Mouse (Mus musculus) liver, embryonic 13.5 days (tissue): Measurements from ENCODE around the gene Fam69a. TPM values are rescaled to one million over a fixed set of nuclear protein-coding genes. Genes with fewer than 3 reads are reported as not detected.
A peak's percentile ranks its signal among the peaks of the same experiment; 100 is the strongest.
"Not testable (repeated sequence)": the region's sequence is repeated elsewhere in the genome, so short reads cannot be mapped to it uniquely, and the experiment has no call there.

Experiments
- ATAC-seq: fragments of 200-750 bp; cut with Nextera tagmentation; 2 replicates; pipeline ENCODE4 v1.8.0; 2017; ENCODE audit warnings: low read depth, mild to moderate bottlenecking, moderate number of reproducible peaks, moderate library complexity
- DNase-seq: peaks from one replicate; pipeline ENCODE4 v3.0.0; 2022
- H3K27ac ChIP-seq: fragments of 300-500 bp; sonication (generic); 2 replicates; pipeline ENCODE4 v1.5.1; 2015; ENCODE audit warnings: moderate library complexity, mild to moderate bottlenecking, inconsistent platforms
- H3K27me3 ChIP-seq: fragments of 300-500 bp; sonication (generic); 2 replicates; pipeline ENCODE4 v1.6.1; 2015; ENCODE audit warnings: mild to moderate bottlenecking, inconsistent platforms
- H3K36me3 ChIP-seq: fragments of 300-500 bp; sonication (generic); 2 replicates; pipeline ENCODE4 v1.6.1; 2015; ENCODE audit warnings: mild to moderate bottlenecking, inconsistent platforms
- H3K4me1 ChIP-seq: fragments of 300-500 bp; sonication (generic); replicated peaks from 2 replicates; pipeline ENCODE4 v1.6.1; 2015; ENCODE audit warnings: inconsistent platforms
- H3K4me2 ChIP-seq: fragments of 300-500 bp; sonication (generic); 2 replicates; pipeline ENCODE4 v1.6.1; 2015; ENCODE audit warnings: inconsistent platforms, mild to moderate bottlenecking, moderate library complexity
- H3K4me3 ChIP-seq: fragments of 300-500 bp; sonication (generic); replicated peaks from 2 replicates; pipeline ENCODE4 v1.5.1; 2015; ENCODE audit warnings: mild to moderate bottlenecking, inconsistent platforms
- H3K9ac ChIP-seq: fragments of 300-500 bp; sonication (generic); 2 replicates; pipeline ENCODE4 v1.6.1; 2015; ENCODE audit warnings: mild to moderate bottlenecking, inconsistent platforms
- H3K9me3 ChIP-seq: fragments of 300-500 bp; sonication (generic); replicated peaks from 2 replicates; pipeline ENCODE4 v1.6.1; 2016; ENCODE audit warnings: inconsistent platforms
- WGBS: fragments of 180-500 bp; shearing (Covaris S2); methylation state at CpG from one replicate; pipeline ENCODE4 v1.1.7; 2015; ENCODE audit not compliant: insufficient replicate concordance; 5-methylcytosine and 5-hydroxymethylcytosine counted together
- polyA plus RNA-seq: library from polyadenylated mRNA; unstranded; fragments of >200 nt; fragmentation: Nextera tagmentation; extraction: Ambion mirVana; gene quantifications from 2 replicates; pipeline ENCODE4 v1.2.1, GENCODE M21; 2015

Fam69a gene
- polyA plus RNA-seq: 11.3 and 11.6 TPM in 2 replicates

DNA sequence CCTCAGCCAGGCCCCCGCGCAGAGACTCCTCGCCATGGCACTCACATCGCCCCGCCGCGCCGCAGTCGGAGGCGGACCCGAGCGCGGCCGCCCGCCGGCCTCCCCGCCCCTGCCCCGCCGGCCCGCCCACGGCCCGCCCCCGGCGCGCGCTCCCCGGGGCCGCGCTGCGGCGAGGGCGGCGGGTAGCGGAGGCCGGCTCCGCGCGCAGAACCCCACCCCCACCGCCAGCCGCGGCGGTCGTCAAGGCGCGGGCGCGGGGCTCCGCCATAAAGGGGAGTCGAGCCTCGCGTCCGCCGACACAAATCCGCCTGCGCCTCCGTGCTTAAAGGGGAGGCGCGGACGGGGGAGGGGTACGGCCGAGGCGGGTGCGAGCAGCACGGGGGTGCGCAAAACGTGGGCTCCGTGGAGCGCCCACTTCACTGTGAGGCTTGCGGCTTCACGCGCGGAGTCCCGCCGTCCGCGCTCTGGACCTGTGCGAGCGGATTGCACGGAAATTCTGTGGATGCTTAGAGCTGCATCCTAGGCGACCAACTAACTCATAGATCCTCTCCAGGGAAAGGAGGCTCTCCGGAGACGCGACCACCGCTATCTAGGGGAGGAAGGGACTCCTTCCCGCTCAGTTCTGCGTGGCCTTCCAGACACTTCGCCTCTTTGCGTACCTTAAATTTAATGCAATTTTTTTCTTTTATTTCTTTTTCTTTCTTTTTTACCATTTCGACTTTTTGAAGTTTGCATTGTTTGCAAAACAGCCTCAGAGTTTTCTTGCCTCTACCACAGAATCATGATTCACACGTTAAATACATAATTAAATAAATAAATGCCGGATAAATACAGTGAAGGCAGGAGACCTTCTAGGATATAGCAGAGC is at the start of gene Fam69a:
Gene Fam69a (minus strand): TSS at position 119 of the 868 bp plus-strand sequence.
- Histone ChIP-seq H3K27me3 (no peaks in the 10 kb centered on the region), H3K27ac (peak within 1 kb of the TSS; percentile 86), H3K9ac (peak within 1 kb of the TSS; percentile 92), H3K4me2 (peak within 1 kb of the TSS; percentile 96), H3K4me3 (peak within 1 kb of the TSS; percentile 91), H3K4me1 (peaks cover 38% of the 10 kb centered on the region), H3K36me3 (no peaks in the 10 kb centered on the region), H3K9me3 (no peaks in the 10 kb centered on the region)
- ATAC-seq: peak; percentile 94
- peak; percentile 73 for DNase-seq
- WGBS: under 1% methylated on average over 90 of the region's 91 CpGs

DNA sequence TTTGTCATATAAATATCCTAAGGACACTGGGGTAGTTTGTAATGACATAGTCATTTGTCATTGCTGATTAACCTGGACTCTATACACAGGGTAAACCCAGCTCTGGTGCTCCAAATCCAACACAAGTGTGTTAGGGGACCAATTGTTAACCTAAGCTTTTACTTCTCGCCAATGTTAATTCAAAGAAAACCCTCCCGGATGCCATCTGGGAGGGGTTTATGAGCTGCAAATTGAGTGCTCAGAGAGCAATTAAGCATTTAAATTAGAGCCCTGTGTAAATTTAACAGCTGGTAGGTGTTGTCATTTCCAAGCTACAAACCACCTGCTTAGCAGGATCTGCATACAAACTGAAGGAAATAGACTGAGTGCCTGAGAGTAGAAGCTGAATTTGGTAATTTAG is 48.6 kb upstream of the Fam69a start:
- 32% methylated on average over 2 of the region's 2 CpGs for WGBS
- Histone ChIP-seq H3K4me3 (no peak overlapping the region), H3K27ac (no peak overlapping the region), H3K36me3 (no peaks in the 10 kb centered on the region), H3K9me3 (no peaks in the 10 kb centered on the region), H3K4me2 (no peak overlapping the region), H3K9ac (no peak overlapping the region), H3K27me3 (no peaks in the 10 kb centered on the region), H3K4me1 (no peaks in the 10 kb centered on the region)
- no peak for ATAC-seq
- DNase-seq: no peak

DNA sequence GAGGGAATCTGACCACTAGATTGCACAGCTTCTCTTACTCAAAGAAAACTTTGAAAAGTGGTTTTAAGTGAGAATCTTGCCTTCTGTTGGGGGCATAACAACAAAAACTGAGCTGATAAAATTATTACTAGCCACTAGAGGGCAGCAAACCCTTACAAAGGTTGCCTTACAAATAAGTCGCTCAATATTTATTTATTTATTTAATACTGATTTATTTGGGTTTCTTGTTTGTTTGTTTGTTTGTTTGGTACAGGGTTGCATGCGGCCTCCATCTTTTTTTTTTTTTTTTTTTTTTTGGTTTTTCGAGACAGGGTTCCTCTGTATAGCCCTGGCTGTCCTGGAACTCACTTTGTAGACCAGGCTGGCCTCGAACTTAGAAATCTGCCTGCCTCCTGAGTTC is 47.3 kb upstream of the Fam69a start:
- no peak overlapping the region for H3K4me3 ChIP-seq
- H3K36me3 ChIP-seq: no peaks in the 10 kb centered on the region
- H3K9ac ChIP-seq: no peak overlapping the region
- no peak for ATAC-seq
- H3K27me3 ChIP-seq: no peaks in the 10 kb centered on the region
- no peak overlapping the region for H3K27ac ChIP-seq
- 21% methylated on average over 4 of the region's 4 CpGs for WGBS
- peak; percentile 15 for DNase-seq
- H3K9me3 ChIP-seq: no peaks in the 10 kb centered on the region
- no peak overlapping the region for H3K4me2 ChIP-seq
- peaks cover 11% of the 10 kb centered on the region for H3K4me1 ChIP-seq

DNA sequence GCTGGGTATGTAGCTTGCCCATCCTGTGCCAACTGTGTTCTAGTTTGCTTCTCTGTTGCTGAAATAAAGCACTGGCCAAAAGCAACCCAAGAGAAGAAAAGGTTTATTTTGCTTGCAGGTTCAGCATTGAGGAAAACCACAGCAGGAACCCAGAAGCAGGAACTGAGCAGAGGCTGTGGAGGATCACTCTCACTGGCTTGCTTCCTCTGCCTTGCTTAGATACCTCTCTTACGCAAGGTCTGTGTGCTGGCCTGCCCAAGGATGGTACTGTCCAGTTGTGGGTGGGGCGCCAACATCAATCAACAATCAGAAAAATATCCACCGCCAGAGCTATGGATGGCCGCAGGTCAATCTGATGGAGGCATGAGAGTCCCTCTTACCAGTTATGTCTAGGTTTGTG is 44.4 kb upstream of the Fam69a start:
- Histone ChIP-seq H3K9me3 (no peaks in the 10 kb centered on the region), H3K36me3 (no peaks in the 10 kb centered on the region), H3K27me3 (no peaks in the 10 kb centered on the region), H3K9ac (no peak overlapping the region), H3K27ac (no peak overlapping the region), H3K4me1 (peaks cover 33% of the 10 kb centered on the region), H3K4me3 (no peak overlapping the region), H3K4me2 (no peak overlapping the region)
- DNase-seq: no peak
- WGBS: 73% methylated on average over 4 of the region's 4 CpGs
- no peak for ATAC-seq

DNA sequence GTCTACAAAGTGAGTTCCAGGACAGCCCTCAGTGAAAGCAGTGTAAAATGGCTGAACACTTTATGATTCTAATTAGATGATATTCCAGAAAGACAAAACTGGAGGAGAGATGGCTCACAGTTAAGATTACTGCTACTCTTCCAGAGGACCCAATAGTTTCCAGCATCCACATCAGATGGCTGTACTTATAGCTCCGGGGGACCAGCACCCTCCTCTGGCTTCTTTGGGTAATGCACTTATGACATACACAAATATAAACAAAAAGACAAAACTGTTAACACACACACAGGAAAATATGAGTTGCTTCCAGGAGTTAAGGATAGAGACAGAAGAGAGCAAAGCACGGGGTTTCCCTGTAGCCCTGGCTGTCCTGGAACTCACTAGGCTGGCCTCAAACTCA is 43.1 kb upstream of the Fam69a start:
- Histone ChIP-seq H3K4me3 (no peak overlapping the region), H3K36me3 (no peaks in the 10 kb centered on the region), H3K9me3 (no peaks in the 10 kb centered on the region), H3K9ac (no peak overlapping the region), H3K4me2 (no peak overlapping the region), H3K4me1 (peaks cover 33% of the 10 kb centered on the region), H3K27me3 (no peaks in the 10 kb centered on the region), H3K27ac (peak overlapping the region; percentile 67; the same call in 1 of the 2 replicates)
- no peak for DNase-seq
- 55% methylated on average over 2 of the region's 2 CpGs for WGBS
- no peak for ATAC-seq

DNA sequence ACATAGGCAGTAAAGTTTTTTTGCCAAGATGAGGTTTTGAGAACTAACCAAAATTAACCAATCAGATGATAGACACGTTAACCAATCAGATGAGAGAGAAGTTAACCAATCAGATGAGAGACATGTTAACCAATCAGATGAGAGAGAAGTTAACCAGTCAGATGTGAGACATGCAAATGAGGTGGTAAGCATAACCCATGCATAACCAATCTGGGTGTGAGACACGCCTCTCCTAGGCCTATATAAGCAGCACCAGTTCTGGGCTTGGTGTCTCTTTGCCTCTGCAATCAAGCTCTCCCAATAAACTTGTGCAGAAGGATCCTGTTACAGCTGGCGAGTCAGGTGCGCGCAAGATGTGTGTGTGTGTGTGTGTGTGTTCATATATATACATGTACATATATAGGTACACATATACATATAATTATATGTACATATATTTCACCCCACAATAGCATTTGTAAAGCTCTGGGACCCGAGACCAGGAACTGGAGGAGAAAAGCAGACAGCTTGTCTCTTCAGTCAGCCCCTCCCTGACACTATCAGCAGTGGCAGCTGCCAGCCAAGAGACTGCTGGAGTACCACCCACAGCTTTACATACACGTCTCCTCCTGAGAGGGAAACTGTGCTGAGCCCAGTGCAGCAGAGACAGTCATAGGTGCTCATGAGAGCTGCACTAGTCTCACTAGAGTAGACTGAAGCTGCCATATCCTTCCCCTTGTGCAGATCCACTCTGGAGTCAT is 42.1 kb upstream of the Fam69a start:
- peak; percentile 96 for ATAC-seq
- peak overlapping the region; percentile 28 for H3K4me2 ChIP-seq
- not testable (repeated sequence) for H3K36me3 ChIP-seq

DNA sequence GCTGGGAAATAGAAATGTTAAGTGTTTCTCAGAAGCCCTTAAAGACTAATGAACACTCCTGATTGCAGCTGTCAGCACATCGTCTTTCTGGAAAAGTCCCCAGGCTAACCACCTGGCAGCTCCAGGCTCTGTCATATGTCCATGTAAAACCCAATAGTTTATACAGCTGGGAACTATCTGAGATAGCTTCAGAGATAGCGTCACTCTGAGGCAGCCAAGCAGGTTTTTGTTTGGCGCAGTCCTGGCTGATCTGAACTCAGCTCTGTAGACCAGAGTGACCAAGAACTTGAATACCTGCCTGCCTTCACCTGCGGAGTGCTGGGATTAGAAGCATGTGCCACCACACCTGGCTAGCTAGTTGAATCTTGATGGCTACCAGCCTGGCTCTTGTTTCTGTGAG is 41.3 kb upstream of the Fam69a start:
- H3K9ac ChIP-seq: no peak overlapping the region
- 86% methylated on average over 4 of the region's 4 CpGs for WGBS
- peaks cover 33% of the 10 kb centered on the region for H3K4me1 ChIP-seq
- no peaks in the 10 kb centered on the region for H3K36me3 ChIP-seq
- H3K4me2 ChIP-seq: no peak overlapping the region
- no peaks in the 10 kb centered on the region for H3K27me3 ChIP-seq
- H3K9me3 ChIP-seq: no peaks in the 10 kb centered on the region
- DNase-seq (no peak), ATAC-seq (no peak)
- H3K27ac ChIP-seq: no peak overlapping the region; the same call in 1 of the 2 replicates
- no peak overlapping the region for H3K4me3 ChIP-seq

More for the DNA sequence above, 42.1 kb upstream of the Fam69a start:
- WGBS: 70% methylated on average over 7 of the region's 7 CpGs
- not testable (repeated sequence) for H3K27me3 ChIP-seq, H3K4me3 ChIP-seq, H3K9me3 ChIP-seq
- Histone ChIP-seq H3K4me1 (peaks cover 33% of the 10 kb centered on the region), H3K9ac (0 out of 2 replicates have a peak overlapping the region, but pooled peaks have one; percentile 23), H3K27ac (peak overlapping the region; percentile 67)
- DNase-seq: peak; percentile 66

DNA sequence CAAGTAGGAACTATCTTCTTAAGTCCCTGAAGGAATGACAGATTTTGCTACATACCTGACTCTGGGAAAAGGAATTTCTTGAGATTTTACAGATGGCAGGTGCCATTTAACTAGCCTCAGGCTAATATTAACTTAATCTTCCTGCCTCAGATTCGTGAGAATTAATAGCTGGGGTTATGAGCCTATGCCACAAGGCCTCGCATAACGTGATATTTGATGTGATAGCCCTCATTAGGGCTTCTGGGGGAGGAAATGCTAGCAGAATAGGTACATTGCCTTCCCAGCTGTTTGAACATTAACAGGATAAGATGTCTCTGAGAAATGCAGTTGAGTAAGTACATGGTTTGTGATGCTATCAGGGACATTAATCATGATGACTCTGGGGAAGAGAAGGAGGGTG is 34.5 kb upstream of the Fam69a start:
- no peak overlapping the region for H3K9ac ChIP-seq
- H3K36me3 ChIP-seq: no peaks in the 10 kb centered on the region
- no peak overlapping the region for H3K27ac ChIP-seq
- ATAC-seq (no peak), DNase-seq (no peak)
- 58% methylated on average over 3 of the region's 3 CpGs for WGBS
- no peaks in the 10 kb centered on the region for H3K27me3 ChIP-seq
- no peaks in the 10 kb centered on the region for H3K9me3 ChIP-seq
- H3K4me3 ChIP-seq: no peak overlapping the region
- no peaks in the 10 kb centered on the region for H3K4me1 ChIP-seq
- H3K4me2 ChIP-seq: no peak overlapping the region

DNA sequence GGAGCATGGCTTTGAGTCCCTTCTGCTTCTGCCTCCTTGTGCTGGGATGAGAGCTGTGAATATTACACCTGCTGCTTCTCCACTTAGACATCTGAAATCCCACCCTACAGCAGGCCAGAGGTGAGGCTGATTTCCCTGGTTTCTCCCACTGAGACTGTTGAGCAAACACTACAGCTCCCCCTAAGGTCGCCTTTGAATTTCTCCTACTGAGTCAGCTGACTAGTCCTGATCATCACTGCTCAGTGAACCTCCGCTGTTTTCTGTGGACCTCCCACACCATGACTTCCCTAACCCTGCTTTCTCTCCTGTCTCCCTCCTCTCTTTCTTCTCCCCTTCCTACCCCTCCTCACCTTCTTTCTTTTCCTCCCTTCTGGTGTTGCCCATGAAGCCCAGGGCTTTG is 32.5 kb upstream of the Fam69a start:
- no peaks in the 10 kb centered on the region for H3K4me1 ChIP-seq
- H3K27ac ChIP-seq: no peak overlapping the region
- 11% methylated on average over 2 of the region's 2 CpGs for WGBS

DNA sequence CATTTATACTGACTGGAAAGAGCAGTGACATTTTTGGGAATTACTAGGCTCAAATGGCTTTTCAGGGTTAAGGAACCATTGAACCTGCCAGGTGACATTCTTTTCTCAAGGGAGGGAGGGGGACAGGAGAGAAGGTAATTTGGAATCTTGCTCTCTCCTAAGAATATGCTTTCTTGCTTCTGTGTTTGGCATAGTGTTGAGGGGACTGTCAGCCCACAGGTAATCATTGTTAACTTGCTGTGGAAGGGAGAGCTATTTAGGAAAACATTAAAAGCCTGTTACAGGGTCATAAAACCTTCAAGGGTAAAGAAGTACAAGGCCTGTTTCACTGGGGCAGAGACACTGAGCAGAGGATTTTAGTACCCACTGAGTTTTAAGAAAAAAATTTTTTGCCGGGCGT is 30.3 kb upstream of the Fam69a start:
- 87% methylated on average over 2 of the region's 2 CpGs for whole genome bisulfite sequencing
- H3K27ac ChIP-seq: no peak overlapping the region
- no peak for DNase-seq
- no peak overlapping the region for H3K4me2 ChIP-seq
- H3K4me3 ChIP-seq: no peak overlapping the region
- H3K9ac ChIP-seq: no peak overlapping the region
- no peaks in the 10 kb centered on the region for H3K27me3 ChIP-seq
- ATAC-seq: no peak
- no peaks in the 10 kb centered on the region for H3K36me3 ChIP-seq
- H3K4me1 ChIP-seq: no peaks in the 10 kb centered on the region
- no peaks in the 10 kb centered on the region for H3K9me3 ChIP-seq

More for the DNA sequence above, 32.5 kb upstream of the Fam69a start:
- Histone ChIP-seq H3K9ac (no peak overlapping the region), H3K4me2 (no peak overlapping the region), H3K36me3 (no peaks in the 10 kb centered on the region), H3K27me3 (no peaks in the 10 kb centered on the region), H3K4me3 (no peak overlapping the region), H3K9me3 (no peaks in the 10 kb centered on the region)
- no peak for ATAC-seq
- no peak for DNase-seq

DNA sequence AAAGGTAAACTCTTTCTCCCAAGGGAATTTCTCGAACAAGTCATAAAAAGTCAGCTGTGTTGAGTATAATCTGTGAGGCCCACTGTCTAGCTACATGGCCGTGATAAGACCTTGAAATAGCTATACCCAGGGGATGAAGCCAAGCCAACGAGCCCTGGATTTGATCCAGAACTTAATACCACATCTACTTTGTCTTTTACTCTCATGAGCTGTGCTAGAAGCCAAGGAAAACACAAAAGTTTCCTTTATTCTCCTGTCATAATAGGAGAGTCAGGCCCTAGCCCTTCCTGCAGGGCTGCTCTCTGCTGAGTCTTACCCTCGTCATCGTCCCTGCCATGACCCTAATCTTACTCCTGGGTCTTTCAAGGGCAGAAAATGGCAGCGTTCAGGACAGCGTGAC is 28.5 kb upstream of the Fam69a start:
- H3K27ac ChIP-seq: no peak overlapping the region
- ATAC-seq: no peak
- no peak overlapping the region for H3K4me2 ChIP-seq
- no peak overlapping the region for H3K9ac ChIP-seq
- H3K9me3 ChIP-seq: no peaks in the 10 kb centered on the region
- H3K36me3 ChIP-seq: no peaks in the 10 kb centered on the region
- 66% methylated on average over 7 of the region's 7 CpGs for WGBS
- DNase-seq: no peak
- no peaks in the 10 kb centered on the region for H3K4me1 ChIP-seq
- no peak overlapping the region for H3K4me3 ChIP-seq
- H3K27me3 ChIP-seq: no peaks in the 10 kb centered on the region
